Mouse (Mus musculus) spleen, postnatal 4 days (tissue): ENCODE results near the gene Irgm2.
A peak's percentile ranks its signal among the peaks of the same experiment; 100 is the strongest.
"Not testable (repeated sequence)": the region's sequence is repeated elsewhere in the genome, so short reads cannot be mapped to it uniquely, and the experiment has no call there.

Experiments used
- DNase-seq, 2 experiments: peaks; one replicate each; pipeline ENCODE4 v3.0.0; 2022; ENCODE audit warnings: low spot score in 2 of 2

Irgm2 gene

DNA sequence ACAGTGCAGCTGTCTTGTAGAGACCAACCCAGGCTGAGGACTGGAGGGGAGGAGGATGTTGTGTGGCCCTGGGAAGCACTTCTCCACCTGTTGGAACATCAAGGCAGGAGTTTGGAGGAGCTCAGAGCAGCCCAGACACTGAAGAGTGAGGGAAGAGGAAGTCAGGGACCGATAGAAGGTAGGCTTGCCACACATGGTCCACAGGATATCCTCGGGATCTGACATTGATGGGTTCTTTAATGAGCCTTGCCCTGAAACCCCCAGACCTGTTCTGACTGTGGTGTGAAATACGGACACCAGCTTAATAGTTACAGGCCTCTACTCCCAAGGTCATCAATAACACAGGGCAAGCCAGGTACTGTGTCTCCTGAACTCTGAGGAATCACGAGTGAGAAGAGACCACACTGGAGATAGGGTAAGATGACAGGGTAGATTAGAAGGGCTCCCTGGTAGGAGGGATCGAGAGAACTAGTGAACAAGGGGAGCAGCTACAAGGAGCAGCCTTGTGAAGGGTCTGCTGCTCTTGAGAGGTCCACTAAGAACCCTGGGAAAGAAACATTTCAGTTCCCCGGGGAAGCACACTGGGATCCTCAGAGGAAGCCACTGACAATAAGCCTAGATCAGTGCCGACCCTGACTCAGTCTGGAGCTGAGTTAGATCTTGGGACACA is 14.4 kb downstream of the Irgm2 start:
- DNase-seq, result no peak

DNA sequence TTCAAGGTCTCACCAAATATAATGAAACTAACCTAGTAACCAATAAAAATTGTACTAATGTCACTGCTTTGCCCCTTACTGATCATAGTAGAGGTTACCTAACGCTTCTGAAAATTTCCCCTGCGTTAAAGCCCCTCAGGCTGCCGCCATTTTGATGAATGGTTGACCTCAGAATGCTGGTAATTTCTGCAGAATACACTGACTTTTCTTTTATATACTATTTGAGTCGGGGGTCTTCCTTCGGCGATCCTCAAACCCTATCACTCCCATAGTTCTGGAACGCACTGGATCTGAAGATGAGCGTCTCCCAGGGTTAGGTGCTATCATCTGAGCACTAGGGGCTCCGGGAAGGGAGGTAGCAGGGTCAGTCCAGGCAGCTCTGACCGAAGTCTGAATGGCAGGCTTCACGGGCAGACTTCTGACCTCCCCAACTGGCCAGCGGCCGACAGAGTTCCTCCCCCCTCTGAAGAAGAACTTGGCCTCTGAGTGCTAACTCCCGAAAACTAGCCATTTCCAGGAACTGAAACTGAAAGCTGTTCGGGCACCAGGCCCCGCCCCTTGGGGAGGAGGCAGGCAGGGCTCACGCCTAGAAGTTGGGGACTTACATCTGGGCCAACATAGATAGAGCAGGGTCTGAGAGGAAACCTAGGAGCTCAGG is 15.1 kb downstream of the Irgm2 start:
- peak; percentile 89 to 91 for DNase-seq

DNA sequence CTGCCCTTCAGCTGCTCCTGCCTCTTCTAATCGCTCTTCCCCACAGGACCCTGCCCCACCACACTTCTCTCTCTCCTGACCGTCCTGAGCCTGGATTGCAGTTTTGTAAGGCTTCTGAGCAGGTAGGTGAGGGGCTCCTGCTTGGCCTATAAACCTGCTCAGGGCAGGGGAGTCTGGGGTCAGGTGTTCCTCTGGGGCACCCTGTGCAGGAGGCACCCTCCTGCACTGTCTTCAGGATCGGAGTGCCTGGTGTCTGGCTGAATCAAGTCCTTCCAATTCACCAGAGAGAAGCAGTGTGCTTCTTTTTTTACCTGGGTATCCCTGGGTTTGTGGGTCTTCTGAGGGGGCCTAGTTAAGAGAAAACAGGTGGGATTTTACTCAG is 15.6 kb downstream of the Irgm2 start:
- DNase-seq, result not testable (repeated sequence)

DNA sequence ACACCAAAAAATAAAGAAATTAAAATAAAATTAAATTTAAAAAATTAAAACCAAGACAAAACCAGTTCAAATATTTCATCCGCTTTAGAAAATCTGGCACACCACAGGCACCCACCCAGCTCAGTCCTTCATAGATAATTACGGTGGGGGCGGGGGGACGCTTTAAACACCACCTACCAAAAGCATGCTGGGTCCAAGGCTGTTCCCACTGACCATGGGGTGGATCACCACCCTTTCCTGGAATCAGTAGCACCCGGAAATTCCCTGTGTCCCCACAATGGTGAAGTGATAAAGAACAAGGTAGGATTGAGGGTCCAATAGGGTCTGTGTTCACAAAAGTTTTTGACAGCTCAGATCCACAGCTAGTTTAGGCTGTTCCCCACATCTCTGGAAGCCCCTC is 16.4 kb downstream of the Irgm2 start:
- DNase-seq, result no peak

DNA sequence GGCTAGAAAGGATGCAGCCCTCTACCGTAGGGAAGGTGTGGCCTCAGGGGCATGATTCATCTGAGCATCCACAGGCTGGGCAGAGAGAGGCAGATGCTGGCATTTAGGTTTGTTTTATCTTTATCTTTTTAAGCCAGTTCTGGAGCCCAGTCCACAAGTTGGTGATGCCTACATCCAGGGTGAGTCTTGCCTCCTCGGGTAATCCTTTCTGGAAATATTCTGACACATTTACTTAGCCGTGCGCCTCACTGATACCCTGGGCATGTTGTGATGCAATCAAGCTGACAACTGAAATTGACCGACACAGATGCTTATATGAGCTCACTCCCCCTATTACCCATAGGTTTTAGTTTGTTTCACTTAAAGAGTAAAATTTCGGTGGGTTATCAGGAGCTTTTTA is 17.4 kb downstream of the Irgm2 start:
- no peak for DNase-seq

DNA sequence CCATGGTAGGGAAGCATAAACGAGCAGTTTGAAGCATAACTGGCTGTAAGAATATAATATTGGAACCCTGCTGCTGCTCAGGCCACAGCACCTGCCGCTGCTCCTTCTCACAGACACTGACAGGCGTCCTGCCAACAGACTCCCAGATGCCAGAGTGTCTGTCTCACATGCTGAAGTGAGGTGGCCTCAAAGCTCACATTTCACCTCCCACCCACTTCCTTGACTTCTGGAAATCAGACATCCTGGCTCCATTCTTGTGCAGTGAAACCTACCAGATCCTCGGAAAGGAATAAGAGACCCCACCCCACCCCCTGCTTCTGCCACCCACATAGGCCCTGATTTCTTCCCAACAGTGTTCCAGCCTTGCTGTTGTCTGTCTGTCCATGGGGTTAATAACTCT is 24.3 kb downstream of the Irgm2 start:
- no peak for DNase-seq

DNA sequence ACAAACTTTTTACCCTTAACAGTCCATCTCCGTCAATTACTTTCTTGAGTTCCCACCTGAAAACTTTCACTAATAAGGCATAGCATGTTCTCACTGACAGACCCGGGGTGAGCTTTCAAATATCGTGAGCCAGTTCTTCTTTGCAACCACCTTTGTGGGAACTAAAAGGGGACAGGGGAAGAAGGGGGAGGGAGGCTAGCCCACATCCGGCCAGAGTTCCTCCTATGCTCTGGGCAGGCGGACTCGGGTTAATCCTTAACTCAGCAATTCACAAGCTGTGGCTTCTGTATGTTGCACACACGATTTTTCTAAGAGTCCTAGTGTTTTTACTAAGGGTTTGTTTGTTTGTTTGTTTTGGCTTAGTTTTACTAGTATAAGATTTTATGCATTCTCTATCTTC is 24.9 kb downstream of the Irgm2 start:
- peak; percentile 52 to 74 for DNase-seq

DNA sequence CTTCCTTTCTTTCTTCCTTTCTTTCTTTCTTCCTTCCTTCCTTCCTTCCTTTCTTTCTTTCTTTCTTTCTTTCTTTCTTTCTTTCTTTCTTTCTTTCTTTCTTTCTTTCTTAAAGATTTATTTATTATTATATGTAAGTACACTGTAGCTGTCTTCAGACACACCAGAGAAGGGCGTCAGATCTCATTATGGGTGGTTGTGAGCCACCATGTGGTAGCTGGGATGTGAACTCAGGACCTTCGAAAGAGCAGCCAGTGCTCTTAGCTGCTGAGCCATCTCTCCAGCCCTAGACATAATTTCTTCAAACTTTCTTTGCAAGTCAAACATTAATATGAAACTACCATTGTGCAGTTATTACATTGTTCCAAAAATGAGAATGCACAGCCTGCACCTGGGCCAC is 25.5 kb downstream of the Irgm2 start:
- DNase-seq, result not testable (repeated sequence)

DNA sequence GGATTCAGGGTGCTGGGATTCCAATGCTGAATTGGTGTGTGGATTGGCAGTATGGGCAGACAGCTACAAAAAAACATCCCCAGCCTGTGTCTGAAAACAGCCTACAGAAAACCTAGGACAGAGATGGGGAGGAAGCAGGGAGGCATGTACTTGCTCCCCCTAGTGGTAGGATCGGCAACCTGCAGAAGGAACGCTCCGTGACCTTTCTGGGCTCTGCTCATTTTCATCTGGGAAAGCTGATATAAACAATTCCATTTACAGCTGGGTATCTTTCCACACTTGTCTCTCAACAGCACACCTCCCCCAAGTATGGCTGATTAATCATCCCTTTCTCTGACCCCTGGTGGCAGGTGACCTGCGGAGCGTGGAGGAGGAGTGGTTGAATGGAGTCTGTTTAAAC is 26.2 kb downstream of the Irgm2 start:
- peak; percentile 60 to 87 for DNase-seq

DNA sequence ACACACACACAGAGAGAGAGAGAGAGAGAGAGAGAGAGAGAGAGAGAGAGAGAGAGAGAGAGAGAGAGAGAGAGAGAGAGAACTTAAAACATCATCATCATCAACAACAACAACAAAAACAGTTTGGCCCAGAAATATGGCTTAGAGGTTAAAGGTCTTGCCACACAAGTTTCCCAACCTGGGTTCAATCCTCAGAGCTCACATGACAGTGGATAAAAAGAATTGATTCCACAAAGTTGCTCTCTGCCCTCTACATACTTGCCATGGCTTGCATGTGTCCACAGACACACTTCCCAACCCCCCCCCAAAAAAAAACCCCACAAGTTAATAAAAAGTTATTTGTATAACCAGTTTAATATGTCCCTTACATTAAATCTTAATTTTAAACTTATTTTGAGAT is 27.0 kb downstream of the Irgm2 start:
- DNase-seq, result no peak

DNA sequence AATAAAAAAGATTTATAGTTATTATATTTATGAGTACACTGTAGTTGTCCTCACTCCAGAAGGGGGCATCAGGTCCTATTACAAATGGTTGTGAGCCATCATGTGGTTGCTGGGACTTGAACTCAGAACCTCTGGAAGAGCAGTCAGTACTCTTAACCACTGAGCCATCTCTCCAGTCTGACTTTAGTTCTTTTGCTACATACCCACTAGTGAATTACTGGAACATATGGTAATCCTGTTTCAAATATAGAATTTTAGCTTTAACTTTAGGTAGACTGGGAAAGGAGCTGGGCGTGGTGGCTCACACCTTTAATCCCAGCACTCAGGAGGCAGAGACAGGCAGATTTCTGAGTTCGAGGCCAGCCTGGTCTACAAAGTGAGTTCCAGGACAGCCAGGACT is 28.6 kb downstream of the Irgm2 start:
- not testable (repeated sequence) for DNase-seq

DNA sequence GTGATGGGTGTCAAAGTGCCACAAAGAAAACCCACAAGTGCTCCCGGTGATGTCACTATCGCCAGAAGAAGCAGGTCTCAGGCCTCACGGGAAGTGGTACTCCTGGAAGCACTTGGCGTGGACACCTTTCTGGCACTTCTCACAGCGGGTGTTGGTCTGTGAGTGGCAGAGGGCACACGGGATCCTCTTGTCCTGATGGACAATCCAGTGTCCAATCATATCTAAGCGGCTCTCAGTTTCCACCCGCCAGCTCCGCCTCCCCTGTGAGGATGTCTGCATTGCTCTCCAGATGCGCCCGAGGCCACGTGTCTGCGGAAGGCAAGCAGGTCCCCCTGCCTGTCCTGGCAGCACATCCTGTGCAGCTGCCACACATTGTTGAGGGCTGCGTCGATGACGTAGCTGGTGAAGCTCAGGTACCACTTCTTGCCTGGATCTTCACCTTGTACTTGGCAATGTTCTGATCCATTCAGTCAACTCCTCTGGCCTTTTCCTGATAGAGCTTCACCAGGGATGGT is 31.0 kb downstream of the Irgm2 start:
- DNase-seq, result no peak

DNA sequence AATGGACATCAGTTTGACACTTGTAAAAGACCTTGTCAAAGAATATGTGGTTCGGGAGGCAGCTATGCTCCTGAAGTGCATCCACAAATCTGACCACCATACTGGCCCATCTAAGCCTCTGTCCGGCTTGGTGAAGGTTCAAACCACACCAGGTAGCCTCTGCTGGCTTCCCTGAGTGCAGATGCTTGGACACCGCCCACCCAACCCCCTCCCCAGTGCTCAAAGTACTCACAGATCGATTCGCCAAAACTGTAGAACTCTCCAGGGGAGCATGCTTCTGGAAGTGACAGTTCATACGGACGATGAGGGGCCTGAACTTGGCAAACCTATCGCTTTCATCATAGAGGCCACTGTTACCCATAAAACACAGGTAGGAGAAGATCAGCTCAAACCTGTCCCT is 31.7 kb downstream of the Irgm2 start:
- DNase-seq, result no peak

DNA sequence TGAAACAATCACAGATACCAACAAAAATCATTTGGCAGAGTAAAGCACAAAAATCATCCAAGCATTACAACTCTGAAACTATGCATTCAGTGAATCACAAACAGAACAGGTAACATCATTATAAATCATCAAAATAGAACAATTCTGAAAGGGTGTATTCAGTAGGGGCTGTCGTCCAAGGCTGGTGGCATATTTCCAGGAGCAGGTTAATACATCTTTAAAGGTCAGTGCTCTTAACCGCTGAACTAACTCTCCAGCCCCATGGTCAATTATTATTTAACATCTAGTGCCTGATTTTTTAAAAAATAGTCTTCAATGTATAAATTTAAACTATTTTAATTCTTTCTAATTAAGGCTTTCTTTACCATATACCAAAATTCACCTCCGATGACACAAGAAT is 35.1 kb downstream of the Irgm2 start:
- DNase-seq, result not testable (repeated sequence)

DNA sequence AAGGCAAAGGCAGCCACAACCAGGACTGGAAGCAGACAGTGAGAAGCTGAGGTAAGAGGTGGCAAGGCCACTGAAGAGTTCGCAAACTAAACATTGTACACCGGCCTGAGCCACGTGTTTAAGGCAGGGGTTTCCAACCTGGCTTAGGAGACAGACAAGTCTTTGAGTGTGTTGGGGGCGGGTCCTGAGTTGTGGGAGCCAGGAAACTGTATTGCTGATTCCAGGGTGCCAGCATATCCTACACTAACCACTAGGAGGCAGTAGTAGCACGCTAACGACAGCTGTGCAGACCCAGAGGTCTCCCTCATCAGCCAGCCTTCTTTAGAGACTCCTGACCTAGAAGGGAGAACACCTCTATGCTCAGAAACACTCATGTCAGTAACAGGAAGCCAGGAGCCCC is 35.7 kb downstream of the Irgm2 start:
- DNase-seq, result peak; percentile 46 to 73

DNA sequence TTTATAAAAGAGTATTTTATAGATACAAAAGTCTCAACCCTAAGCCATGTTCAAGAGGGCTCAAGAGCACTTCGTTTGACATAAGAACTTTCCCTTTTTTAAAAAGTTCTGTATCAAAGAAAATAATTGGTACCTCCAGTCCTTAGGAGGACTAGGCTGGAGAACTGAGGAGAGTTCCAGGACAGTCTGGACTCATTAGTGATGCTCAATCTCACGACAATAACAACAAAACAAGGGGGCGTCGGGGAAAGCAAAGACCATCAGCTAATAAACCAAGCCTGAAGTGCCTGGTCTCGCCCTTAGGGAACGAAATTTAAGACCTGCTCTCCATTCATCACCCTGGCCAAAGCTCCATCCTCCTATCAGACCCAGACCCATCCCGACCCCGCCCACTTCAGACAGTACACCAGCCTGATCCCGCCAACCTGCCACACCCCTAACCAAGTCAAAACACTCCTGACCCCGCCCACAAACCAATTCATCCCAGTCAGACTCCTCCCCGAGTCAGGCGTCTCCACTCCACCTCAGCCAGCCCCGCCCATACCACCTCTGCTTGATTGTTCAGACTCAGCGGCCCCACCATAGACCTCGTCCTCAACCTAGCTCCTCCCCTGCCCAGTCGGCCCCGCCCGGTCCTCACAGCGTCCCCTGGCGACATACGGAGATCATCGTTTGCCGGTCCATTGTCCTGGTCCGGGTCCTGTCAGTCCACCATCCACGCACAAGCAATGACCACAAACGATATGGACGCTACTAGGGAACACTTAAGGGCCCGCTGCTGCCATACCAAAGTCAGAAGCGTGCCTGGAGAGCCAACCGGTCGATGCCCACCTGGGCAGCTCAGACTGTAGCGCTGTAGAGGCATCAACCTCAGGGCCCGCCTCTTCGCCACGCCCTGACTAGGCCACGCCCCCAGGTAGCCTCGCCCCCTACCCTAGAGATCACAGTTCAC is 39.7 kb downstream of the Irgm2 start:
- DNase-seq, result peak; percentile 54 to 70

DNA sequence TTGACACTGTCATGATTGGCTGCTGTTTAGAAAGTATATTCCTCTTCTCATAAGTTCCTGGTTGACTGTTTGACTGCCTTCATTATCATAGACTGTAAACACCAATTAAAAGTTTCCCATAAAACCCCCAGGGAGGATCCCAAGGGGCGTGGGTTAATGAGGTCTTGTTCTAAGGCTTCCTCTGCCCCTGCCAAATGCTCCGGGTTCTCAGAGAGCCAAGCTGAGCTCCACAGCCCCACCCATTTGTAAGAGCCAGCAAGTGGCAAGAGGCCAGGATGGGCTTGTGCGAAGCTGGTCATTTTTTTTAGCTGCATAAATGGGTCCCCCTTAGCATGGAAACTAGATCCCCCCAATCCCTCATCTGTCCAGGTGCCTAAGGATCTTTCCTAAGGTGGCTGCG is 47.9 kb downstream of the Irgm2 start:
- DNase-seq, result no peak

DNA sequence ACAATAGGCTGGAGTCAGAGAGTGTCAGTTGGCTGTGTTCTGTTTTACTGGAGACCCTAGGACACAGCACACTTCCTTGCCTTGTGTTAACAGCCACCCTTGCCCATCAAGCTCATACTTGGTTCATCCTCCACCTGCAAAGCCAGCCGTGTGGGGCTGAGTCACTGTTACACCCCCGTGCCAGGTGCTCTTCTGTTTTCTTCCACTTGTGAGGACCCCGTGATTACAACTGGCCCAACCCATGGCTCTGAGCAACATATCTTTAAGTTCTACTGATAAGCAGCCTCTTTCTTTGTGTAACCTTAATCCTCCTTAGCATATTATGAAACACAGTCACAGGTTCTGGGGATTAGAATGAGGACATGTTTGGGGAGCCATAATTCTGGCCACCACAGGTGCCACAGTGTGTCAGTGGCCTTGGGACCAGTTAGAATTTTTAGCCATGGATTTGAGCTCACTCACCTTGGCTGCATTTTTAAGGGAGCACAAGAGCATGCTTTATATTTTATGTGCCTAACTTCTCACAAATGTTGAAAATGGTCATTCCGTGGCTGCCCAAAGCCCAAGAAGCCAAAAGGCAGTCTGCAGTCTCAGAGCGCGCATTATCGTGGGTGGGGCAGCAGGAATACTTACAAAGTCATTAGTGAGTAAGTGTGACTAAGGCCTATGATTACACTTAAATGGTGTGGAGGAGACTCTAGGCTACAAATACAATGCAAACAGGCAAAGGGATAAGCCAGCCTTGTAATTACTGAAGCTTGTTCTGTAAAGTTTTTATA is 50.0 kb downstream of the Irgm2 start:
- no peak for DNase-seq

DNA sequence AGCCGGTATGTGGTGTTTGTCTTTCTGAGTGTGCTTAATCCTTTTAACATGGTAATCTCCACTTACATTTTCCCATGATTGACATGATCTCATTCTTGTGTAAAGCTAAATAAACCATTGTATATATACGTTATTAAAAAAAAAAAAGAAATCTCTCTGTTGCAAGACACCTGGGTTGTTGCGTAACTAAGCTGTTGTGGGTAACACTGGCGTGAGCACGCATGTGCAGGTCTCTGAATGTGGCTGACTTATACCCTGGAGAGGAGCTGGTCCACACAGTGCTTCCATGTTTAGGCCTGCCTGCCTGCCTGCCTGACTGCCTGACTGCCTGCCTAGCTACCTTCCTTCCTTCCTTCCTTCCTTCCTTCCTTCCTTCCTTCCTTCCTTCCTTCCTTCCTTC is 51.1 kb downstream of the Irgm2 start:
- DNase-seq, result no peak

DNA sequence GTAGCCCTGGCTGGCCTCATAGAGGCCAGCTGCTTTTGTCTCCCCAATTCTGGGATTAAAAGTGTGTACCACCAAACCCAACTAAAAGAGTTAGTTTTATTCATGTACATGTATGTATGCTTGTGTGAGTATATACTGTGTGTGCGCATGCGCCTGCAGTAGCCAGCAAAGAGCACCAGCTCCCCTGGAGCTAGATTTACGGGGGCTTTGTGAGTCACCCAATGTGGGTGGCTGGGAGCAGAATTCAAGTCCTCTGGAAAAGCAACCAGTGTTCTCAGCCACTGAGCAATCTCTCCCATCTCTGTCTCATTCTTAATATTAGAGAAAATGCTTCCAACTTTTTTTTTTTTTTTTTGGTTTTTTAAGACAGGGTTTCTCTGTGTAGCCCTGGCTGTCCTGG is 55.0 kb downstream of the Irgm2 start:
- DNase-seq, result no peak

DNA sequence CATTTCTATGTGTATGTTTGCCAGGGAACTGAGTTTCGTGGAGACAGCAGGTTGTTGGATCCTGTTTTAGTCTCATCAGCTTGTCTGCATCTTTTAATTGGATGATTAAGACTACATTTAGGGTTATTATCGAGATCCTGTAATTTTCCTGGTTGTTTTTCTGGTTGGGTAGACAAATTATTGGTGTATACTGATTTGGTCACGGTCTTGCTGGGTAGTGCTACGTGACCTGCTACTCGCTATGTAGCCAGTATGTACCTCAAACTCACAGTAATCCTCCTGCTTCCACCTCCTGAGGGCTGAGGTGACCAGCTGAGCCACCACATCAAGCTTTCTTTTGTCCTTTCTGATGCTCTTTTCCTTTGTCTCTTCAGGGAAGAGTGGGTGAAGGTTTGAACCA is 58.4 kb downstream of the Irgm2 start:
- no peak for DNase-seq

DNA sequence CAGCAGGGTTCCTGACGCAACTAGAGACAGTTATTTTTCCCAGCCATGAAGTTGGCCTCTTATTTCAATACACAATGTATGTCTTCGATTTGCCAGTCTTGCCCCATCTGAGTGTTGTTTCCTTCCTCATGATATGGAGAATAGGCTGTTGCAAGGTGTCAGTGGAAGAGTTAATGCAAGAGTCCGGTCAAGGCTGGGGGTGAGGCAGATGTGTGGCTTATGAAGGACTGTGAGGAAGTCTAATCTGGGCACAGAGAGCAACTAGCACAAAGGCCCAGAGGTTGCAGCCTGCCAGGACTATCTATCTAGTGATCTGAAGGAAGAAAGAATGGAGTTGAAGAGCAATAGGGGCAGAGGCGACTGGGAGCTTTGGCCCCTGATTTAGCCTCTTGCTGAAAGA is 60.7 kb downstream of the Irgm2 start:
- DNase-seq, result no peak
